8 mouse cellular contexts compared by ENCODE assay signal in genomic region chr12:105258787-105259186, GRCm38 (mm10). TPM values are rescaled to one million over a fixed set of nuclear protein-coding genes. Genes with fewer than 3 reads are reported as not detected.
DNase-seq lines count a peak whose midpoint lies in the region; TF ChIP-seq lines count a peak whose summit lies in the region.
"Had no signal": no experiment of that assay in that cellular context is flagged by ENCODE, and none has a peak within 500 bp of the region (broad histone marks: within the 10 kb centered on the region; RNA-seq: fewer than 3 reads in every experiment).

No protein-coding gene starts in this region.

- peak in 1 of 2 experiments; percentile 32 for DNase-seq in layer of hippocampus, adult 2 months (ENCODE audit: low spot score in 2 of 2)
- no peak for DNase-seq in layer of hippocampus, postnatal 36 days
- DNase-seq in ES-CJ7 (ENCODE audit: low read depth, low spot score) (peak; percentile 93), WW6 (ENCODE audit: low read depth, low spot score) (peak; percentile 67)
- peak; percentile 29 for DNase-seq in induced T-regulatory cell, adult 2 months (ENCODE audit: low read depth)
- no peak for DNase-seq in gastrocnemius, postnatal 4 days (ENCODE audit: low spot score in 2 of 2)
- DNase-seq in ovary, postnatal 36 days (ENCODE audit: low spot score): no peak

- no peak overlapping the region for H3K4me3 ChIP-seq in layer of hippocampus, adult 2 months
- H3K4me3 ChIP-seq: limb, embryonic 15.5 days had no signal

- peak; percentile 80 for TF ChIP-seq CTCF in layer of hippocampus, adult 2 months (conservative IDR thresholded peaks at IDR 0.05)

- no peak overlapping the region for H3K27ac ChIP-seq in layer of hippocampus, adult 2 months
- H3K27ac ChIP-seq: limb, embryonic 15.5 days had no signal

RNA-seq across cellular contexts. Expression of gene Tcl1, which starts 36.2 kb away (rescaled TPM):
- total RNA-seq in layer of hippocampus, adult 2 months (2021): not detected
- not detected for total RNA-seq in layer of hippocampus, postnatal 36 days (2021)
- not detected for total RNA-seq in gastrocnemius, postnatal 4 days (2021)

RNA-seq across cellular contexts. Expression of gene Tcl1b4, which starts 57.0 kb away (rescaled TPM):
- not detected for total RNA-seq in layer of hippocampus, adult 2 months (2021)
- total RNA-seq in layer of hippocampus, postnatal 36 days (2021): not detected
- total RNA-seq in gastrocnemius, postnatal 4 days (2021): not detected

Comparison
In these comparisons a context has a peak if more than half of its experiments do, and no peak if none do; other contexts are left out.
1. DNase-seq: peak in ES-CJ7 (single experiment), WW6 (single experiment) and induced T-regulatory cell, adult 2 months (single experiment); none in layer of hippocampus, postnatal 36 days (0 of 2), gastrocnemius, postnatal 4 days (0 of 2) and ovary, postnatal 36 days (single experiment).